Mouse (Mus musculus): ENCODE results near the gene Tbl2. TPM values are rescaled to one million over a fixed set of nuclear protein-coding genes. Genes with fewer than 3 reads are reported as not detected.

Gene Tbl2
- 19.3 and 23.2 TPM in 2 replicates for polyA plus RNA-seq (2014; fragmentation: Nextera tagmentation; extraction: Ambion mirVana)

DNA sequence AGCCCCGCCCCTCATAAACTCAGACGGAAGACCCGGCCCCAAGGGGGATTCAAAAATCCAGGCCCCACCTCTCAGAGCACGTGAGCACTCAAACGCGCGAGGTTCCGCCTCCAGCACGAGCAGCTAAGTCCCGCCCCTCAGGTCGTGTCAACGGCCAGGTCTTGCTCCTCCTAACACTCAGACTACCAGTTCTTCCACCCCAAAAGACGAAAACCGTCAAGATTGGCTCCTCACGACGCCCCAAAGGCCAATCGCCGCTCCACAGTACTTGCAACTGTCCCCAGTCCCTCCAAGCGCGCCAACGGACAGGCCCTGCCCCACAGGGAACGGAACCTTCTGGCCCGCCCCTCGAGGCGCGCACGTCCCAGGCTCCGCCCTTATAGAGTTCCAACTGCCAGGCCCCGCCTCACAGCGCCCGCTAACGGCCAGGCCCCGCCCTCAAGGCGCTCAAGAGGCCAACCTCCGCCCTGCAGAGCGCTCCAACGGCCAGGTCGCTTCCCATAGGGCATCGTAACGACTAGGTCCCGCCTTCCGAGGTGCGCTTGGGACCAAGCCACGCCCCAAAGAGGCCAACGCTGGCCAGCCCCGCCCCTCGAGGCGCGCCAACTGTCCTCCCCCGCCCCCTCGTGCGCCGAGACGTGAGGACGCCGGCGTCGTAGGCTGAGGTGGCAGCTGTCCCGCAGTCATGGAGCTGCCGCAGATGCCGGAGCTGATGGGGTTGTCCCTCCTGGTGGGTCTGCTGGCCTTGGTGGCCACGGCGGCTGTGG is at the start of gene Tbl2:
Gene Tbl2, plus strand, starts transcription at position 605 of the 767 bp plus-strand sequence.
- Histone ChIP-seq H3K4me3 (ENCODE audit: low read depth, low read length) (peak within 1 kb of the TSS; percentile 77), H3K4me2 (ENCODE audit: low read depth) (peak within 1 kb of the TSS; percentile 90), H3K4me1 (ENCODE audit: control insufficient read depth, insufficient read depth, low read length) (no peaks in the 10 kb centered on the region), H3K9me3 (ENCODE audit: control insufficient read depth, low read length) (no peaks in the 10 kb centered on the region), H3K27me3 (ENCODE audit: control insufficient read depth, insufficient read depth, low read length) (no peaks in the 10 kb centered on the region), H3K9ac (ENCODE audit: low read length) (peak within 1 kb of the TSS; percentile 78), H3K27ac (ENCODE audit: low read depth, low read length) (peak within 1 kb of the TSS; percentile 75), H3K36me3 (ENCODE audit: control insufficient read depth, insufficient read depth, low read length) (peaks cover 2% of the 10 kb centered on the region)
- DNase-seq (ENCODE audit: low spot score) (peak; percentile 99), ATAC-seq (ENCODE audit: insufficient read depth, low FRiP score, low TSS enrichment) (peak; percentile 99)
- WGBS, result under 1% methylated on average over 63 of the region's 63 CpGs

DNA sequence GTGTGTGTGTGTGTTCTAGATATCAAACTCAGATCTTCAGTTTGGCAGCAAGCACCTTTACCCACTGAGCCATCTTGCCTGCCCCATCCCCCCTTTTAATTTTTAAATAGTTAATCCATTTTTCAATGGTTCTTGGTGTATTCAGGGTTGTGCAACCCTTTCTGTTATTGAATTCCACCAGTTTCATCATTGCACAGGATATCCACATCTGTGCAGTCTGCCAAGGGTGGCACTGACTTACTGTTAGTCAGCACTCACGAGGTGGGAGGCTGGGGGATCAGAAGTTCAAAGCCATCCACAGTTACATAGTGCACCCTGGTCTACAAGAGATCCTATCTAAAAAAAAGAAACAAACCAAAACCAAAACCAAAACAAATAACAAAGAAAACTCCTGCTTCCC is 48.5 kb upstream of the Tbl2 start:
- H3K9ac ChIP-seq (ENCODE audit: low read length), result no peak overlapping the region
- WGBS, result 58% methylated on average over 1 of the region's 1 CpGs
- H3K4me3 ChIP-seq (ENCODE audit: low read depth, low read length), result no peak overlapping the region
- DNase-seq (ENCODE audit: low spot score) (no peak), ATAC-seq (ENCODE audit: insufficient read depth, low FRiP score, low TSS enrichment) (no peak)
- no peaks in the 10 kb centered on the region for H3K4me1 ChIP-seq (ENCODE audit: control insufficient read depth, insufficient read depth, low read length)
- no peaks in the 10 kb centered on the region for H3K36me3 ChIP-seq (ENCODE audit: control insufficient read depth, insufficient read depth, low read length)
- H3K27me3 ChIP-seq (ENCODE audit: control insufficient read depth, insufficient read depth, low read length), result no peaks in the 10 kb centered on the region
- H3K9me3 ChIP-seq (ENCODE audit: control insufficient read depth, low read length), result no peaks in the 10 kb centered on the region
- H3K4me2 ChIP-seq (ENCODE audit: low read depth), result no peak overlapping the region
- H3K27ac ChIP-seq (ENCODE audit: low read depth, low read length), result no peak overlapping the region

- DNase-seq (ENCODE audit: low spot score) (peak; percentile 28), ATAC-seq (ENCODE audit: insufficient read depth, low FRiP score, low TSS enrichment) (no peak)
- no peaks in the 10 kb centered on the region for H3K36me3 ChIP-seq (ENCODE audit: control insufficient read depth, insufficient read depth, low read length)
- no peak overlapping the region for H3K9ac ChIP-seq (ENCODE audit: low read length)
- H3K4me1 ChIP-seq (ENCODE audit: control insufficient read depth, insufficient read depth, low read length), result 0 out of 2 replicates have a peak, but pooled peaks cover 4% of the 10 kb centered on the region
- H3K27ac ChIP-seq (ENCODE audit: low read depth, low read length), result no peak overlapping the region
- H3K4me3 ChIP-seq (ENCODE audit: low read depth, low read length), result no peak overlapping the region
- H3K4me2 ChIP-seq (ENCODE audit: low read depth), result no peak overlapping the region
- peaks cover 23% of the 10 kb centered on the region for H3K27me3 ChIP-seq (ENCODE audit: control insufficient read depth, insufficient read depth, low read length)
- 67% methylated on average over 11 of the region's 11 CpGs for WGBS
- no peaks in the 10 kb centered on the region for H3K9me3 ChIP-seq (ENCODE audit: control insufficient read depth, low read length)
Measured at GRCm38 (mm10) chr5:135103999-135104660, 45.3 kb upstream of the Tbl2 start.

DNA sequence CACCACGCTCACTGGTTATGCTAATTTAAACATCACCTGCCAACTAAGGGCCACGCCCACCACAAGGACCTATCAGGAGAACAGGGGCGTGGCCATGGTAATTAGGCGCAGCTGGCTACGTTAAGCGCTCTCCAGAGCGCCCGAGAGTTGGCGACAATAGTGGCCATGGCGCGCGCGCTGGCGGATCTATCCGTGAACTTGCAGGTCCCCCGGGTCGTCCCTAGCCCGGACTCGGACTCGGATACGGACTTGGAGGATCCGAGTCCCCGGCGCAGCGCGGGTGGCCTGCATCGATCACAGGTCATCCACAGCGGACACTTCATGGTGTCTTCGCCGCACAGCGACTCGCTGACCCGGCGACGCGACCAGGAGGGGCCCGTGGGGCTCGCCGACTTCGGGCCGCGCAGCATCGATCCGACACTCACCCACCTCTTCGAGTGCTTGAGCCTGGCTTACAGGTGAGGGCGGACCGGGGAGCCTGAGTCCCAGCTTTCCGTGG is 42.6 kb upstream of the Tbl2 start:
- under 1% methylated on average over 41 of the region's 48 CpGs for WGBS
- H3K27me3 ChIP-seq (ENCODE audit: control insufficient read depth, insufficient read depth, low read length), result peaks cover 25% of the 10 kb centered on the region
- no peak overlapping the region for H3K27ac ChIP-seq (ENCODE audit: low read depth, low read length)

DNA sequence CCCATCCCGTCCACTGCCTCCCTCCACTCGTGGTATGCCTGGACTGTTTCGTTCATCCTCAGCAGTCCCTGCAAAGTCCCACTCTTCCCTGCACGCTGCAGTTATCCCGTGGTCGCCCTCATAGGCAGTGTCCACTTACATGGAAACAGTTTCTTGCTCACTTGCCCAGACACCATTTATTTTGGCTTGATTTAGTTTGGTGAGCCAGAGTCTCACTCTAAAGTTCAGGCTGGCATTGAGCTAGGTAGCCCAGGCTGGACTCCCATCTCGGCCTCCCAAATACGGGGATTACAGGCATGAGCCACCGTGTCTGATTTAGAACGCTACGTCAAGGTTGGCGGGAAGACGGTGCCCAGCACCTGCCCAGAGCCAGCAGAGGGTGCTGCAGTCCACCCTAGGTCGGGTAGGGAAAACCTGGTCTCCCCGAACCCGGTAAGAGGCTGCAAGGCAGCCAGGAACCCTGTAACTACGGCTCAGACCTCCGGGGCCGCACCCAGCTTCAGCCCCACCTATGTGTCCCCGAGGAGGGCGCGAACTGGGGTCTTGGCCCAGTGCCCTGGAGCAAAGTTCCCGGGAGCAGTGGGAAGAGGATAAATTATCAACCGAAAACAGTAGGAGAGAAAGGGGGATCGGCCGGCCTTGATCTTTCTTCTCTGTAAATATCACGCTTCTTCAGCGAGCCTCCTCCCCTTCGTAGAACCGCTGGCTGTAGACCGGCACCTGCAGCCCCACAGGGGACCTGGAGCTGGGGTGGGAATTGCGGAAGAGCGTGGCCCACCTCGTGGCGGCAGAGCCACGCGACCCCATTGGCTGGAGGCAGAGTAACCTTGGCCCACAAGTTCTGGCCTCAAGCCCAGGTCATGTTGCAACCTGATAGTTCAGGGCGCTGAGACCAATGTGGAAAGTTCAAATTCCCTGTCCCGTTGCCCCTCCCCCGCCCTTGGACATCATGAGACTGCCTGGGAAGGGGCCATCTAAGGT is 41.6 kb upstream of the Tbl2 start:
- WGBS, result 8% methylated on average over 40 of the region's 40 CpGs
- Histone ChIP-seq H3K36me3 (ENCODE audit: control insufficient read depth, insufficient read depth, low read length) (no peaks in the 10 kb centered on the region), H3K4me2 (ENCODE audit: low read depth) (peak overlapping the region; percentile 85), H3K4me1 (ENCODE audit: control insufficient read depth, insufficient read depth, low read length) (0 out of 2 replicates have a peak, but pooled peaks cover 4% of the 10 kb centered on the region), H3K9me3 (ENCODE audit: control insufficient read depth, low read length) (no peaks in the 10 kb centered on the region), H3K27me3 (ENCODE audit: control insufficient read depth, insufficient read depth, low read length) (peaks cover 25% of the 10 kb centered on the region), H3K9ac (ENCODE audit: low read length) (0 out of 2 replicates have a peak overlapping the region, but pooled peaks have one; percentile 15), H3K27ac (ENCODE audit: low read depth, low read length) (no peak overlapping the region), H3K4me3 (ENCODE audit: low read depth, low read length) (peak overlapping the region; percentile 44)
- peak; percentile 67 for DNase-seq (ENCODE audit: low spot score)
- ATAC-seq (ENCODE audit: insufficient read depth, low FRiP score, low TSS enrichment), result no peak

More for the DNA sequence above, 42.6 kb upstream of the Tbl2 start:
- Histone ChIP-seq H3K9ac (ENCODE audit: low read length) (peak overlapping the region; percentile 37; the same call in 1 of the 2 replicates), H3K9me3 (ENCODE audit: control insufficient read depth, low read length) (no peaks in the 10 kb centered on the region), H3K36me3 (ENCODE audit: control insufficient read depth, insufficient read depth, low read length) (no peaks in the 10 kb centered on the region), H3K4me1 (ENCODE audit: control insufficient read depth, insufficient read depth, low read length) (0 out of 2 replicates have a peak, but pooled peaks cover 4% of the 10 kb centered on the region), H3K4me2 (ENCODE audit: low read depth) (peak overlapping the region; percentile 85), H3K4me3 (ENCODE audit: low read depth, low read length) (peak overlapping the region; percentile 44)
- peak; percentile 87 for ATAC-seq (ENCODE audit: insufficient read depth, low FRiP score, low TSS enrichment)
- DNase-seq (ENCODE audit: low spot score), result peak; percentile 88

DNA sequence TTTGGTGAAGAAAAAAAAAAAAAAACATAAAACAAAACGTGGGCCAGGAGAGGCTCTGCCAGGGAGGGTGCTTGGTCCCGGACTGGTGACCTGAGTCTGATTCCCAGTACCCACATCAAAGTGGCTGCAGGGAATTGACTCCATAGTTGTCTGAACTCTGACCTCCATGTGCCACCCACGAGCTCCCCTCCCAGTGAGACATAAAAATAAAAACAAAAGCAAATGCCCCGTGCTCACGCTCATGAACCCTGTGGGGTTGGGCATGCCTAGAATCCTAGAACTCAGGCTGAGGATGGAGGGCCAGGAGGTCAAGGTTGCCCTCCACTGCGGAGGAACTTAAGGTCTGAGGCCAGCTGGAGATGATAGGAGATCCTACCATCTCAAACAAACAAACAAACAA is 40.4 kb upstream of the Tbl2 start:
- no peak overlapping the region for H3K9ac ChIP-seq (ENCODE audit: low read length)
- peaks cover 25% of the 10 kb centered on the region for H3K27me3 ChIP-seq (ENCODE audit: control insufficient read depth, insufficient read depth, low read length)
- H3K9me3 ChIP-seq (ENCODE audit: control insufficient read depth, low read length), result no peaks in the 10 kb centered on the region
- H3K27ac ChIP-seq (ENCODE audit: low read depth, low read length), result no peak overlapping the region
- DNase-seq (ENCODE audit: low spot score) (no peak), ATAC-seq (ENCODE audit: insufficient read depth, low FRiP score, low TSS enrichment) (no peak)
- 0 out of 2 replicates have a peak, but pooled peaks cover 4% of the 10 kb centered on the region for H3K4me1 ChIP-seq (ENCODE audit: control insufficient read depth, insufficient read depth, low read length)
- no peaks in the 10 kb centered on the region for H3K36me3 ChIP-seq (ENCODE audit: control insufficient read depth, insufficient read depth, low read length)
- 57% methylated on average over 6 of the region's 6 CpGs for WGBS
- no peak overlapping the region for H3K4me3 ChIP-seq (ENCODE audit: low read depth, low read length)
- H3K4me2 ChIP-seq (ENCODE audit: low read depth), result no peak overlapping the region

- H3K27ac ChIP-seq (ENCODE audit: low read depth, low read length), result no peak overlapping the region
- no peaks in the 10 kb centered on the region for H3K36me3 ChIP-seq (ENCODE audit: control insufficient read depth, insufficient read depth, low read length)
- H3K4me2 ChIP-seq (ENCODE audit: low read depth), result no peak overlapping the region
- 0 out of 2 replicates have a peak, but pooled peaks cover 4% of the 10 kb centered on the region for H3K4me1 ChIP-seq (ENCODE audit: control insufficient read depth, insufficient read depth, low read length)
- no peak for ATAC-seq (ENCODE audit: insufficient read depth, low FRiP score, low TSS enrichment)
- H3K9ac ChIP-seq (ENCODE audit: low read length), result no peak overlapping the region
- no peak overlapping the region for H3K4me3 ChIP-seq (ENCODE audit: low read depth, low read length)
- peaks cover 25% of the 10 kb centered on the region for H3K27me3 ChIP-seq (ENCODE audit: control insufficient read depth, insufficient read depth, low read length)
- H3K9me3 ChIP-seq (ENCODE audit: control insufficient read depth, low read length), result no peaks in the 10 kb centered on the region
- DNase-seq (ENCODE audit: low spot score), result no peak
- WGBS, result 90% methylated on average over 3 of the region's 3 CpGs
Measured at GRCm38 (mm10) chr5:135109426-135109825, 40.0 kb upstream of the Tbl2 start.

DNA sequence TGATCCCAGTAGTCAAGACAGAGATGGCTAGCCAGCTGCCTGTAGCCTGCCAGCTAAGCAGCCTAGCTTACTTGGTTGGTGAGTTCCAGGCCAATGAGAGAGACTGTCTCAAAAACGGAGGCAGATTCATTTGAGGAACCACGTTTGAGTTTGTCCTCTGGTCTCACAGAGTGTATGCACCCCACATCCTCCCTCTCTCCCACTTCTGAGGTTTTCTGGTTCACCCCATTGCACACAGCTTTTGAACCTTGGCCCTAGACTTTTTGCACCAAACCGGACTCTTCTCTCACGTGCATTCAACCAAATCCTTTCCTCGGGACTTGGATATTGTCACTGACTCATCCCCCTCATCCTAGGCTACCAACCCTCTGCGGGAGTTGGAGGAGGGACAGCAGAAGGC is 39.5 kb upstream of the Tbl2 start:
- H3K4me1 ChIP-seq (ENCODE audit: control insufficient read depth, insufficient read depth, low read length), result 0 out of 2 replicates have a peak, but pooled peaks cover 4% of the 10 kb centered on the region
- WGBS, result 78% methylated on average over 6 of the region's 6 CpGs
- no peak for ATAC-seq (ENCODE audit: insufficient read depth, low FRiP score, low TSS enrichment)

More for the DNA sequence above, 39.5 kb upstream of the Tbl2 start:
- no peak for DNase-seq (ENCODE audit: low spot score)
- Histone ChIP-seq H3K9ac (ENCODE audit: low read length) (no peak overlapping the region), H3K27ac (ENCODE audit: low read depth, low read length) (no peak overlapping the region), H3K9me3 (ENCODE audit: control insufficient read depth, low read length) (no peaks in the 10 kb centered on the region), H3K4me3 (ENCODE audit: low read depth, low read length) (no peak overlapping the region), H3K27me3 (ENCODE audit: control insufficient read depth, insufficient read depth, low read length) (peaks cover 25% of the 10 kb centered on the region), H3K4me2 (ENCODE audit: low read depth) (no peak overlapping the region), H3K36me3 (ENCODE audit: control insufficient read depth, insufficient read depth, low read length) (no peaks in the 10 kb centered on the region)
